Mouse (Mus musculus) megakaryocyte progenitor cell, adult 5-6 weeks (primary cell): ENCODE data around the gene Prrx2. TPM values are rescaled to one million over a fixed set of nuclear protein-coding genes. Genes with fewer than 3 reads are reported as not detected.
A peak's percentile ranks its signal among the peaks of the same experiment; 100 is the strongest.

Experiments
- ATAC-seq: replicated peaks from 2 replicates; pipeline ENCODE4 v1.8.0; 2016; ENCODE audit warnings: mild to moderate bottlenecking, moderate TSS enrichment, inconsistent platforms; ENCODE audit not compliant: poor library complexity
- total RNA-seq, 2 experiments: library from RNA; stranded (forward) in 1 of 2; stranded (reverse) in 1 of 2; fragments of 157-497, 149-512 nt in 1 of 2; fragments of 200-1000 nt in 1 of 2; gene quantifications; 2 replicates each; pipeline versions ENCODE4 v1.2.3 to v1.2.4; 2015 to 2017

Gene Prrx2
- total RNA-seq, 2 experiments from 2014 or later, result not detected

DNA sequence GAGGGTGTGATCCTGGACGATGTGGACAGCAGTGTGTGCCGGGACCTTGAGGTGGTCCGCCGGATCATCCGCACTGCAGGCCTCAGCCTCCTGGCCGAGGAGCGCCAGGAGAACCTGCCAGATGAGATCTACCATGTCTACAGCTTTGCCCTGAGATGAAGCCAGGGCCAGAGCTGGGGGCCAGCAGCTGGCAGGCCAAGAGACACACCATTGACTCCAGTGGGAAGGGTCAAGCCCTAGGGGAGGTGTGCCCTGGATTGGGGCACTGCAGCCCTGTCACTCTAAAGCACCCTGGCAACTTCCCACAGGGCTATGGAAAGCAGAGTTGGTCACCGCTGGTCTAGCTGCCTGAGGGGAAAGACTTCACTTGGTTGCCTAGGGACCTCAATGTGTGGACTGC is 12.3 kb upstream of the Prrx2 start:
- no peak for ATAC-seq

DNA sequence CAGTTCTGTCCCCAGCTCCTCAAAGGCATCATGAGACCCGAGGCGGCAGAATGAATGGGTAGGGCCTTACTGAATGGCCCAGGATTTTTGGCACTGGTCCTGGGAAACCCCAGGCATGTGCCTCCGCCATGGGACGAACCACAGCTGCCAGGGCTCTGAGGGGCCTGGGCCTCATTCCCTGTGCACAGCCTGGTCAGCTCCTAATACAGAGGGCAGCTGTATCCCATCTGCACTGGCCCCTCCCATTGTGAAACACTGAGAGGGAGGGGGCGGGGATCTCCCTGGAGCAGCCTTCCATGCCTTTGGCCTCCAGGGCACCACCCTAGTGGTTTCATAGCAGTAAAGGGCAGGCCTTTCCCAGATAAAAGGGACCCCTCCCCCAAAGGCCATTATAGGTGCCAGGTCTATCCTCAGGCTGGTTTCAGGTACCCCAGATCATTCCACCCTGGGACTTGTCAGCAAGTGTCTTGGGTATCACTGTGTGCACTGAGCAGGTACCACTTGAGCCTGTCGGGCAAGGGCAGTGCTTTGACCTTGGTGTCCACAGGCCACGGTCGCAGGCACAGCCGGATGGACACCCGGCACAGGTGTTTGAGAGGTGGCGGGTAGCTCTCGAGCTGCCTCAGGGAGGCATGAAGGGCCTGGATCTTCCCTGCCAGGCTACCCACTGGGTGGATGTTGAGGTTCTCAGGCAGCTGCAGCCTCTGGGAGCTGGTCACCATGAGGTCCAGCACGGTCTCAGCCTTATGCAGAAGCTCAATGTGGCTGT is 11.2 kb upstream of the Prrx2 start:
- ATAC-seq, result no peak

DNA sequence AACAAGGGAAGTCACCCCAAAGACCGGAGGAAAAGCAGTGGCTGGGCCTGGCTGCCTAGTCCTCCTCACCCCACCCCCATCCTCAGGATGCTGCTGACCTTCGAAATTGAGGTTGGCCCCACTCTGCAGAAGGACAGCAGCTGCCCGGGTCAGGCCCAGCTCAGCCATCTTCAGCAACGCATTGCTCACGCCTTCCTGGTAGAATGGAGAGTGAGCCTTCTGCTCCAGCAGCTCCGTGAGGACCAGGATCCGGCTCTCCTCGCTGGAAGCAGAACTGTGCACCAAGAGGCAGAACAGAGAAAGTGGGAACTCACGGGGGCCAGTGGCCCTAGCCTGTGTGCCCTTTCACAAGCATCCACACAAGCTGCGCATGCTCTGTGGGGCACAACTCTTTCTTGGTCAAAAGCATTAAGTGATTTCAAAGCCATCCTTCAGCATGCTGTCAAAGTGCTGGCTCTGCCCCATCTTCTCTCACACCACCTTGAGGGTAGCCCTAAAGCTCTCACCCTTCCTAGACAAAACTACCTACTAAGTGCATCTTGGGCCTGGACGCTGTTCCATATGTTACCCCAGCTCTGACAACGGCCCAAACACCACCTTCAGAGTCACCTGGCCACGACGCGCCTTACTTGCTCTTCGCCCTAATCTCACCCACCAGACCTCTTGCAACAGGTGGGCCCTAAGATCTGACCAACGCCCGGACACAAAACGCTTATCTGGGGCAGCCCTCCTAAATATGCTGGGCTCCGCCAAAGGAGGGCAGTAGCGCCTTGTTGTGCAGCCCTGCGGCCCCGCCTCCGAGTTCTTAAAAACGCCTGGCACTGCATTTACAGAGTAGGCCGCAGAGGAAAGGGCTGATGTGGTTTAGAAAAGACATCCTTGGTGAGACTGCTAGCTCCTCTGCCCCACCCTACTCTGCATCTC is 7.7 kb upstream of the Prrx2 start:
- ATAC-seq, result peak; percentile 59

DNA sequence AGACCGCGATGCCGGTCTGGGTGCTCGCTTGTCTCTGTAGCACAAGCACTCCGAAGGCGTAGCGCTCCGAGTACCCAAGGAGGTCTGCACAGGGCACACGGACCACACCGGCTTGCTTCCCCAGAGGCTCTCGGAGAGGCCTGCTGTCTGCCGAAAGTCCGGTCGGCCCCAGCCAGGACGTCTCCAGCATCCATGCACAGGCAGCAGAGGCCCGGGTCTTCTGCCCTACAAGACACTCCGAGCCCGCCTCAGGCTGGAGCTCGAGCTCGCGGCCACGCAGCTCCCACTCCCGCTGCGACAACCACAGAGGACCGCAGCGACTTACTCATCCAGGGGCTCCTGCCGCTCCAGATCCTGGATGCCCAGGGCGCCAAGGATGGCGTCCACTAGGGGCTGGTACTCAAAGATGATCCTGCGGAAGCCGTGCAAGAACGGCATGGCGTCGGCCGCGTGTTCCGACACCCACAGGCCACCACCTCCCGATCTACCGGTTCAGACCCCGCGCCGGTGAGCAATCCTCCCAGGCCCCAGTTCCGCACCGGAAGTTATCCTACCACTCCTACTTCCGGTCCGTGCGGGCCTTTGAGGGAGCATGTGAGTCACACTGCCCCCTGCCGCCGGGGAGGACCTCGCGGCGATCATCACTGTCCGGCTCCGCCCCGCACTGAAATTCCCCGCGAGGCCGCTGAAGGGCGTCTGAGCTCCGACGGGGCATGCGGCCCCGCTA is 6.9 kb upstream of the Prrx2 start:
- ATAC-seq, result peak; percentile 87

DNA sequence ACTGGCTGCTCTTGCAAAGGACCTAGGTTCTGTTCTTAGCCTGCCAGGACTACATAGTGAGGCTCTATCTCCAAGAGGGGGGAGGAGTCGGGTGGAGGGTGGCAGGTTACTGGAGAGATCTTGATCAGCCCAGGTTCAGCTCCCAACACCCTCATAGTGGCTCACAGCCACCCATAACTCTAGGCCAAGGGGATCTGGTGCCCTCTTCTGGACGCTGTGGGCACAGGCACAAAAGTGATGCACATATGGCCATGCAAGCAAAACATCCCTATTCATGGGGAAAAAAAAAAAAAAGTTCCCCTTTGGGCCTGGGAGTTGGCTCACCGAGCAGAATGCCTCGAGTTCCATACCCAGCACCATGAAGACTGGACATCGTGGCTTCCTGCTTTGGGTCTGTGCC is 5.5 kb upstream of the Prrx2 start:
- ATAC-seq, result peak; percentile 46

DNA sequence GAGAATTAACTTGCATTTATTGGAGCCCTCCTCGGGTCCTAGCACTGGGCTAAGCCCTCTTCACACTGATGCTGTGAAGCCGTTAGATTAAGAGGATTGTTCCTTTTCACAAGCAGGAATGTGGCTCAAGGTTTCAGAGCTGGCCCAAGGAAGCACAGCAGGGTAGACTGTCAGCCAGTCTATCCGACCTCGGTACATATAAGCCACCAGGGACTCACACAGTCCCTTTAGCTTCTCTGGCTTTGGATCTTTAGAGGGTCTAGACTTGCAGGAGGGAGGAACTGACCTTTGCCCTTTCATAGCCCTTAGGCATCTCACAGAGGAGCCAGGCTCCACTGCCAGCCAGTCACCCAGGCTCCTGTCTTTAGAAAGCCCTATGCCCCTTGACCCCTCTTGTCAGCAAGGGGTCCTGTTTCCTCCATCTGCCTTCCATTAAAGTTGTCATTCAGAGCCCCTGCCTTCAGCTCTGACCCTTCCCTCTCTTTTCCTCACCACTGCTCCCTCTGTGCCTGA is 4.4 kb upstream of the Prrx2 start, which contains the start of gene Asb6:
Asb6 (minus strand) TSS at position 51 of the 513 bp plus-strand sequence.
- no peak for ATAC-seq

DNA sequence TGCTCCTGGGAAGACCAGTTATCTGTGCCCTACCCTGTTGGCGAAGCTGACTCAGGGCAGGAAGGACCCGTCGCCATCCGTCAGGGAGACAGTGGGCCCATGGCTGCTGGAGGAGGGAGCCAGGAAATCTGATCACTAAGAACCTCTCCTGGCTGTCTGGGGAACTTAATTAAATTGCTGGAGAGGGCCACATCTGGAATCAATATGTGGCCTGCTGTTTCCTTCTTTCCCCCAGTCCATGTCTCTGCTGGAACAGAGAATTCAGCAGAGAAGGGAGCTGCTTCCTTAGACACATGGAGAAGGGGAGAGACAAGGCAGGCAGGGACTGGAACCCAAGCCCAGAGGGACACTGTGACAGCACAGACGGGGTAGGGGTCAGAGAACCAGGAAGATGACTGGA is 1.1 kb upstream of the Prrx2 start:
- no peak for ATAC-seq

DNA sequence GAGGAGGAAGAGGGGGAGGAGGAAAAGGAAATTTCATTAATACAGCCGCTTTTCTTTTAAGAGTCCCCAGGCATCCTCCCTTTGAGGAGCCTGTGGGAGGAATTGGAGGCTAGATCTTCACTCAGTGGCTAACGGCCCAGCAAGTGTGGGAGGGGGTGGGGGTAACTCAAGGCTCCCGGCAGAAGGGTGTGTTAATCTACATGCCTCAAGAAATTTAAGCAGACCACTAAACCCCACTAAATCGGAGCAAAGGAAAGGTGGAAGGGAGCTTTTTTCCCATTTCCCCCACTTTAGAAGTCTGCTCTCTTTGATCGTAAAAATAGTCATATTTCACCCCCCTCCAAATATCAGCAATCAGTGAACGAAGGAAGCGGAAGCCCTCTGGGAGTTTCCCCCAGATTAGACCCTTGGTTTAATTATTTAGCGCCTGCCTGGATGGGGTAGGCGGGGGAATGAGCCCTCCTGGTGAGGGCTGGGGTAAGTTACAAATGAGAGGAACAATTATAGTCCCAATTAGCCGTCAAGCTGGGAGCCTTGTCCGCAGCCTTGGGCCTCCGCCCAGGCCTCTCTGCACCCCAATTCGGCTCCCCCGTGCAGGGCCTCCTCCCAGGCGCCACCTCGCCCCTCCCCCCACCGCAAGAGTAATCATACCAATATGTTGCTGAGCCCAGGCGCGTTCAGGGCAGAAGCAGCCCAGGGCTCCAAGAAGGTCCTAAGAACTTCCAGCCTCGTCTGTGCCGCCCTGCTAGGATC is 1.6 kb downstream of the Prrx2 start:
- no peak for ATAC-seq

DNA sequence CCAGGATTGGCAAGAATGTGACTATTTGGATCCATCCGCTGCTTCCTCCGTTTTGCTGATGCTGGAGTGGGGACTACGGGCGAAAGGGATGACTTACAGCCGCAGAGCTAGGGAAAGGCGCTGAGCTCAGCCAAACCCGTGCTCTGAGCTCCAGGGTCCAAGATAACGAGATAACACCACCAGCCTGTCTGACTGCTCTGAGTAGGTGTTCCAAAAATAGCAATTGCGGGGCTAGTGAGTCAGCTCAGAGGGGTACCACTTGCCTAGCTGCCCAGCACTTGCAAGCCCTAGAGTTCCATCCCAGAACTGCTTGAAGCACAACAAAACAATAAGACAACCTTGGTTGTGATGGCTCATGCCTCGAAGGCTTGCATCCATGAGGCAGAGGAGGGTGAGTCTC is 7.8 kb downstream of the Prrx2 start:
- no peak for ATAC-seq

DNA sequence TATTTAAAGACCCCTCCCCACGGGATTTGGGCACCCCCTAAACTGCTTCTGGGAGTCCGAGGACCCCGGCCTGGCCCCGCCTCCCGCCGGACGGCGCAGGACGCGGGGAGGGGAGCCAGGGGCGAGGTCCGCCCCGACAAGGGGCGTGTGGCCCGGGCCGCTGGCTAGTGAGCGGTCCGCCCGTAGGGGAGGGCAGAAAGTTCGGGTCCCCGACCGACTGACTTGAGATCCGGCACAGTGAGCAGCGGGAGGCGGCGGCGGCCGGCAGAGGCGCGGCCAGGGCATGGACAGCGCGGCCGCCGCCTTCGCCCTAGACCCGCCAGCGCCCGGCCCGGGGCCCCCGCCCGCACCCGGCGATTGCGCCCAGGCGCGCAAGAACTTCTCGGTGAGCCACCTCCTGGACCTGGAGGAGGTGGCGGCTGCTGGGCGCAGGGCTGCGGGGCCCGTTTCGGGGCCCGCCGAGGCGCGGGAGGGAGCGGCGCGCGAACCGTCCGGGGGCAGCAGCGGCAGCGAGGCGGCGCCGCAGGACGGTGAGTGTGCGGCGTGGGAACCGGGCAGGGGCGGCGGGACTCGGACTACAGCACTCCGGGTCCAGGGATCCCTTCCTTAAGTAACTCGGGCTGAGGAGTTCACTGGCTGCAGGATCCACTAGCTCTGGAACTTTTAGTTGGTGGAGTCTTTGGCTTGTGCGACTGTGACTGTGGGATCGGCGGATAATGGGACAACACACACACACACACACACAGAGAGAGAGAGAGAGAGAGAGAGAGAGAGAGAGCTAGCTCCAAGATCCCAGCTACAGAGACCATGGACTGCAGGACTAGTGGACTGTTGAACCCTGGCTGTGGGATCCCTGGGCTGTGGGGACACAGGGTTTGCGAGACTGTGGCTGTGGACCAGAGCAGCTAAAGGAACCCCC is 10.6 kb downstream of the Prrx2 start:
- no peak for ATAC-seq

DNA sequence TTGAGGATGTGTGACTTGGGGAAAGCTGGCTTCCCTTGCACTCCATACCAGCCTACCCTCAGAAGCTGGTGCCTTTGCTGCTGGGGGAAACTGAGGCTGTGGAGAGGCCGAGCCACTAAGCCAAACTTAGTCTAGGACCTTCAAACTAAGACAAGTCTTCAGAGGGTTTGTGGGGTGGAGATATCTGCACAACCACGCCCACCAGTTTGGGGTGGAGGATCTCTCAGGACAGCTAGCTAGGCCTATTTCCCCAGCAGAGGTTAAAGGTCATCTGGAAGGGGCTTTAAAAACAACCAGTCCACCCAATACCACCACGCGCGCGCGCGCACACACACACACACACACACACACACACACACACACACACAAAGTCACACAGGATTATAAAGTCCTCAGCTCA is 11.5 kb downstream of the Prrx2 start:
- no peak for ATAC-seq

DNA sequence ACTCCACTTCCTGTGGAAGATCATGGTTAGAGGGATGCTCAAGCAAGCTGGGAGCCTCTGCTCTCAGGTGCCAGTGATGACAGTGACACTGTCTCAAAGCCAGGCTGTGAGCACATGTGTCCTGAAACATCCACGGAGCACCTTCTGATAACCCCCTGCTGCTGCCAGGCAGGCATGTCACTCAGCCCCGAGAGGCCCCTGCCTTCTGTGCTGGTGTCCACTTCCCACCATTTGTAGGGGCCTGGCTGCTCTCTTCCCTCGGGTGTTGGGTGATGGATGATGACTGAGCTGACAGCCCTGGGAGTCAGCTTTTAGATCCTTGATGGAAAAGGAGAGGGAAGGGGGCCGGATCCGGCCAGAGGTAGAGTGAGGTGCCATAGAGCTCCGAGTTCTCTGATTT is 12.0 kb downstream of the Prrx2 start:
- no peak for ATAC-seq

DNA sequence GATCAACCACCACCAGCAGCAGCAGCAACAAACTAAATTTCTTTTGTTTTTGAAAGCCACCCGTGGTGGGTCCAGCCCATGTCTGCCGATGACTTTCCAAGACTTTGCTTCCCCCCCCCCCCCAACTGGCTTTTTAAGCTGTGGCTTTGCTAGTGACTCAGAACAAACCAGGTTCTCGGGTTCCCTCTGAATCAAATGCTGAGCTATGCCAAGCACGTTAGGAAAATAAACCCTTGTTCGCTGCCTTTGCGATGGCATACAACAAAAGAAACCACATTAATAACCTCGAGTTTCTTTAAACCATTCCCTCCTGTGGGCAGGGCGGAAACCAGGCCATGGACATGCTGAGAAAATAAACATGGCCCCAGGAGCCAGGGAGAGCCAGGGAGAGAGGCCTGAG is 13.4 kb downstream of the Prrx2 start:
- ATAC-seq, result no peak

DNA sequence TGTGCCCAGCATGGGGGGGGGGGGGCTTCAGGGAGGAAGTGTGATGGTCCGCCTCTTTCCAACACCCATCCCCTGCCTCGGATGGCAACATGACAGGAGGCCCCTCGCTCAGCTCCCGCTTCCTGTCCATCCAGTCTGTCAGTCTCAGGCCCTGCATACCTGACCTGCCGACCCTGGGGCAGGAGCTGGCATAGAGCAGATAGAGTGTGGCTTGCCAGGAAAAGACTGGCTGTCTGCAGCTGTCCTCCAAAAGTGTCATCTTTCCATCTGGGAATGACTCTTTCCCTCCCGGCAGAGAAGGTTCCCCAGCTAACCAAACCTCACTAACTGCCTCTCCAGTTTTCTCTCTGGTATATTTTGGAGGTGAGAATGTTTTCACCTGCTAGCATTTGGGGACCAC is 15.8 kb downstream of the Prrx2 start:
- ATAC-seq, result no peak

DNA sequence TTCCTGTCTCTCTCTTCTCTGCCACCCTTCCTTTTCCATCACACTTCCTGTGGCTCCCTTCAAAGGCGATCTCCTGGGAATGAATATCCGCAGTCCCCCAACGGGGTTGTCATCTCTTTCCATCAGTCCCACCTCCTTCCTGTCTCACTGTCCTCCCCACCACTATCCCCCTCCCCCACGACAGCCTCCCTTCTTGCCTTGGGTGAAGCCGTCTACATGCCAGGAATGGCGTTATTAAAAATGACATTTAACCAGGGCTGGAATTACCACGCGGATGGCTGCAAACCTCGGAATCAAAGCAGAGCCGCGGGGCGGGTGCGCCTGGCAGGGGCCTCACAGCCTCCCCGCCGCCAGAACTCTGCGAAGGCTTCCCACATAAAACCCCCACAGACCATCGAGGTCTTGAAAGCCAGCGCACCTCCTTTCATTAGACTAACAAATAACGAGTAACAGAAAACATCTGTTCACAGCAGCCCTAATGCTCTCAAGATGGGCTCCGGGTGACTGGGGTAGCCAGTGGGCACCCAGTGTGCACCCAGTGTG is 18.1 kb downstream of the Prrx2 start:
- no peak for ATAC-seq

DNA sequence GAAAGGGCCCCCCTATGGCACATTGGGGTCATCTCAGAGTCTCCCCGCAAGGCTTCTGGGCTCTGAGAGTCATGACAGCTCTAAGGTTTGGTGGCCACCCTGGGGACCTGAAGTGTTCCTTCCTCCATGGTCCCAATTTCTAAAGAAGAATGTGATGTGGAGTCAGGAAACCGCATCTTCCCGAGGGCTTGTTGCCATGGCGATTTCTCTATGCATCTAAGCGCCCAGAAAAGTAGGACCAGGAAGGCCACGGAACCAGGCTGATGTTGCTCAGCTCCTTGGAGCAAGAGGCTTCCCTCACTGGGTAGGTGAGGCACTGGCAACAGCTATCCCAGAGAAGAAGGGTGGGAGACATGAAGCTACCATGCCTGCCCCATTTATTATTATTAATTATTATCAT is 22.3 kb downstream of the Prrx2 start:
- no peak for ATAC-seq

DNA sequence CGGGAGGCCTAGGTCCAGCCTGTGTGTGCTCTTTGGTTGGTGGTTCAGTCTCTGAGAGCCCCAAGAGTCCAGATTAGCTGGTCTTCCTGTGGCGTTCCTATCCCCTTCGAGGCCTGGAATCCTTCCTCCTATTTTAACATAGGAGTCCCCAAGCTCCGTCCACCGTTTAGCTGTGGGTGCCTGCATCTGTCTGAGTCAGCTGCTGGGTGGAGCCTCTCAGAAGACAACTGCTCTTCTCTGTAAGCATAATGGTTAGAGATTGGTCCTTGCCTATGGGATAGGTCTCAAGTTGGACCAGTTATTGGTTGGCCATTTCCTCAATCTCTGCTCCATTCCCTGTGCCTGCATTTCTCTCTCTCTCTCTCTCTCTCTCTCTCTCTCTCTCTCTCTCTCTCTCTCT is 25.0 kb downstream of the Prrx2 start:
- ATAC-seq, result no peak

DNA sequence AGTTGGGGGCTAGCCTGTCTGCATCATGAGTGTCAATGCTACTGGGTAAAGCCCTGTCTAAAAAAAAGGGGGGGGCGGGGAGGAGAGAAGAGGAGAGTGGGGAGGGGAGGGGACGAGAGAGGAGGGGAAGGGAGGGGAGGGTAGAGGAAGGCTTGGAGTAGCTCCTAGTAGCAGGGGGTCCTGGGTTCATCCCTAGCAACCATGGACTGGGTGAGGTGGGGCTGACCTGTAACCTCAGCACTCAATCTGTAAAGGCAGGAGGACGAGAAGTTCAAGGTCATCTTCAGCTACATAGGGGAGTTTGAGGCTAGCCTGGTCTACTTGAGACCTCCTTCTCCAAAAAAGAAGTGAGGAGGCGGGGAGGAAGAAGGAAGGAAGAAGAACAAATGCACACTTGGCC is 27.3 kb downstream of the Prrx2 start:
- no peak for ATAC-seq

DNA sequence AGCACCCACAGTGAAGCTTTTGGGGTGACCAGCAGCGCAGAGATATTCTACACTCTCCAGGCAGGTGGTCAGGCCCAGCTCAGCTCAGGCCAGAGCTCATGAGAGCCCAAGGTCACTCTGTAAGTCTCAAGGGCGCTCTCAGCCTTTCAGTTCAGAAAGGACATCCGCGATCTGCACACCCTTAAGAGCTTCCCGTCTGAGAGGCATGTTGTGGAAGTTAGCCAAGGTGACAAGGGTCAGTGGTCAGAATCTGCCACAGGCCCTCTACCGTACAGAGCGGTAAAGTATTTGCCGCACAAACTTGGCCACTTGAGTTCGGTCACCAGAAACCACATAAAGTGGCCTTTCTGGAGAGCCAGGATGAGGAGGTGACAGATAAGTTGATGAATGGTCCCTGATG is 28.8 kb downstream of the Prrx2 start:
- no peak for ATAC-seq
